Mouse (Mus musculus) hindbrain, embryonic 14.5 days (tissue): ENCODE data around the gene Ints6. TPM values are rescaled to one million over a fixed set of nuclear protein-coding genes. Genes with fewer than 3 reads are reported as not detected.

Experiments used
- ATAC-seq: fragments of 200-750 bp; cut with Nextera tagmentation; 2 replicates; pipeline ENCODE4 v1.8.0; 2017; ENCODE audit warnings: moderate number of reproducible peaks, mild to moderate bottlenecking, moderate TSS enrichment, moderate library complexity; ENCODE audit not compliant: low FRiP score
- DNase-seq: peaks from one replicate; pipeline ENCODE4 v3.0.0-alpha.2; 2015; ENCODE audit warnings: low spot score
- H3K27ac ChIP-seq: fragments of 300-500 bp; sonication (generic); 2 replicates; pipeline ENCODE4 v1.5.1; 2014; ENCODE audit warnings: mild to moderate bottlenecking, moderate library complexity
- H3K27me3 ChIP-seq: fragments of 300-500 bp; sonication (generic); 2 replicates; pipeline ENCODE4 v1.6.1; 2014; ENCODE audit warnings: mild to moderate bottlenecking, low read length, mixed read lengths; ENCODE audit not compliant: control insufficient read depth, insufficient read depth
- H3K36me3 ChIP-seq: fragments of 300-500 bp; sonication (generic); replicated peaks from 2 replicates; pipeline ENCODE4 v1.6.1; 2014; ENCODE audit not compliant: control insufficient read depth, insufficient read depth
- H3K4me1 ChIP-seq: fragments of 300-500 bp; sonication (generic); replicated peaks from 2 replicates; pipeline ENCODE4 v1.6.1; 2014; ENCODE audit warnings: antibody characterized with exemption, low read length, mixed read lengths; ENCODE audit not compliant: control insufficient read depth, insufficient read depth
- H3K4me2 ChIP-seq: fragments of 300-500 bp; sonication (generic); replicated peaks from 2 replicates; pipeline ENCODE4 v1.6.1; 2014; ENCODE audit warnings: mild to moderate bottlenecking, moderate library complexity
- H3K4me3 ChIP-seq: fragments of 300-500 bp; sonication (generic); replicated peaks from 2 replicates; pipeline ENCODE4 v1.5.1; 2014; ENCODE audit warnings: mild to moderate bottlenecking, low read length
- H3K9ac ChIP-seq: fragments of 300-500 bp; sonication (generic); 2 replicates; pipeline ENCODE4 v1.6.1; 2014
- H3K9me3 ChIP-seq: fragments of 300-500 bp; sonication (generic); 2 replicates; pipeline ENCODE4 v1.6.1; 2016; ENCODE audit warnings: low read length; ENCODE audit not compliant: control insufficient read depth
- WGBS: fragments of 180-500 bp; shearing (Covaris S2); extraction: QIAGEN DNeasy Blood & Tissue Kit; methylation state at CpG from one replicate; pipeline ENCODE4 v1.1.7; 2014; 5-methylcytosine and 5-hydroxymethylcytosine counted together
- polyA plus RNA-seq: library from polyadenylated mRNA; unstranded; fragments of >200 nt; fragmentation: Nextera tagmentation; extraction: Ambion mirVana; gene quantifications from 2 replicates; pipeline ENCODE4 v1.2.1, GENCODE M21; 2014

Ints6 gene
- polyA plus RNA-seq, 1 experiment from 2014 or later, result 21.8 TPM

DNA sequence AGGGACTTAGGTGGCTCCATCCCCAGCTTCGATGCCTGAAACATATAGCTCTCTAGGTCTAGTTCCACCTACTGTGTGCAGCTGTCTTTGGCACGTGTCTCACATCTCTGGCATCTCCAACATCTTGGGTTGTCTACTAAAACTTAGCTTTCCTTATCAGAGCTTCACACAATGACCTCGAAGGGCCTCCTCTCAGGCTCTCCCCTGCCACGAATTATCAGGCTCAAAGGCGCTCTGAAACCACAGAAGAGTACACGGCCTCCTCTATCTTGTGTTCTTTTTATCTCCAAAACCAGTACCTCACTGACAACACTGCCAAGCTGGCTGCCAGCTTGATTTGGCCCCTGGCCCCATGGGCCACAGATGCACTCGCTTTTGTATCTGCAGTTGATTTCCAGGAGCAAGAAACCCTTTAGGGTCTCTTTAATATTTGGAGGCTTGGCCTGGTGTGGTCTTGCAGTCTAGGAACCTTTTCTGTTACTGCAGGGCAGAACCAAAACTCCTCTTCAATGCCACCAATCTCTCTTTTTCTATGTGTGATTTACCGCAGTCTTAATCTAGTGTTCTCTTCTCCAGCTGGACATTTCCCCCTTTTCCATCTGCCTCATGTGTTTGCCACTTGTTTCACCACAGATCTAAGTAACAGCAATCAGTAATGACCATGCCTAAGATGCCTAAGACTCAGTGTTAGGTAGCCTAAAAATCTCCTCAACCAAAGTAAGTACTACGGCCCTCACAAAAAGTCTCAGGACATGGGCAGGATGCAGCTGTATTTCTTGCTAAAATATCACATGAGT lies 19.7 kb upstream of the Ints6 start:
- WGBS, result 90% methylated on average over 9 of the region's 9 CpGs
- no peak for DNase-seq
- ATAC-seq, result no peak

GRCm38 (mm10) chr14:62778095-62778494 lies 17.1 kb upstream of the Ints6 start:
- ATAC-seq (no peak), DNase-seq (no peak)
- Histone ChIP-seq H3K9ac (no peak overlapping the region), H3K4me2 (no peak overlapping the region), H3K27me3 (no peaks in the 10 kb centered on the region), H3K4me3 (no peak overlapping the region), H3K4me1 (no peaks in the 10 kb centered on the region), H3K36me3 (no peaks in the 10 kb centered on the region), H3K27ac (no peak overlapping the region), H3K9me3 (no peaks in the 10 kb centered on the region)
- WGBS, result 94% methylated on average over 9 of the region's 9 CpGs

More for the DNA sequence above, 19.7 kb upstream of the Ints6 start:
- Histone ChIP-seq H3K9ac (no peak overlapping the region), H3K4me3 (no peak overlapping the region), H3K9me3 (no peaks in the 10 kb centered on the region), H3K27ac (no peak overlapping the region), H3K36me3 (no peaks in the 10 kb centered on the region), H3K27me3 (no peaks in the 10 kb centered on the region), H3K4me2 (no peak overlapping the region), H3K4me1 (no peaks in the 10 kb centered on the region)

GRCm38 (mm10) chr14:62775034-62775433 lies 14.1 kb upstream of the Ints6 start:
- DNase-seq (no peak), ATAC-seq (no peak)
- Histone ChIP-seq H3K4me2 (no peak overlapping the region), H3K9ac (no peak overlapping the region), H3K4me1 (no peaks in the 10 kb centered on the region), H3K4me3 (no peak overlapping the region), H3K27me3 (no peaks in the 10 kb centered on the region), H3K9me3 (no peaks in the 10 kb centered on the region), H3K36me3 (no peaks in the 10 kb centered on the region), H3K27ac (no peak overlapping the region)
- 88% methylated on average over 3 of the region's 3 CpGs for WGBS

GRCm38 (mm10) chr14:62774246-62774645 lies 13.3 kb upstream of the Ints6 start:
- H3K4me1 ChIP-seq, result no peaks in the 10 kb centered on the region
- H3K9me3 ChIP-seq, result no peaks in the 10 kb centered on the region
- DNase-seq (no peak), ATAC-seq (no peak)
- WGBS, result 94% methylated on average over 3 of the region's 3 CpGs
- H3K36me3 ChIP-seq, result no peaks in the 10 kb centered on the region
- no peaks in the 10 kb centered on the region for H3K27me3 ChIP-seq
- H3K4me2 ChIP-seq, result no peak overlapping the region
- no peak overlapping the region for H3K27ac ChIP-seq
- no peak overlapping the region for H3K4me3 ChIP-seq
- H3K9ac ChIP-seq, result no peak overlapping the region

DNA sequence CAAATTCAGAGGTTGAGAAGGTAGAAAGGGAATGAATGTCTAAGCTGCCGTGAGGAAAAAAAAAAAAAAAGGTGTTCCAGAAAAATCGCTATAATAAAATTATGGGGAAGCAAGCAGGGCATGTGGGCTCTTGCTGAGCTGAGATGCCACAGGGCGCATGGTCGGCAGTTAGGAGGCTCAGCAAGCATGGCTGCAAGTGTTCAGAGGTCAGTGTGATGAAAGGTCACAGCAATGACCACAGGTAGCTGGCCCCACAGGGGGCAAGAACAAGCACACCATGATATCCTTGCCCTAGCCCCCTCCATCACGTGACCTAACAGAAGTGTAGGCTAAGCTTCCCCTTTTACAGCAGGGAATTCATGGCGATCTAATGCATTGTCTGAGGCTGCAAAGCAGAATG lies 12.8 kb upstream of the Ints6 start:
- DNase-seq (no peak), ATAC-seq (no peak)
- Histone ChIP-seq H3K4me1 (no peaks in the 10 kb centered on the region), H3K4me3 (no peak overlapping the region), H3K27ac (no peak overlapping the region), H3K27me3 (no peaks in the 10 kb centered on the region), H3K36me3 (no peaks in the 10 kb centered on the region), H3K9me3 (no peaks in the 10 kb centered on the region), H3K9ac (no peak overlapping the region), H3K4me2 (no peak overlapping the region)
- 80% methylated on average over 6 of the region's 6 CpGs for WGBS

GRCm38 (mm10) chr14:62765398-62765797 lies 4.4 kb upstream of the Ints6 start:
- H3K4me1 ChIP-seq, result 0 out of 2 replicates have a peak, but pooled peaks cover 8% of the 10 kb centered on the region
- H3K27ac ChIP-seq, result no peak overlapping the region
- 86% methylated on average over 2 of the region's 2 CpGs for WGBS
- DNase-seq (no peak), ATAC-seq (no peak)
- H3K9me3 ChIP-seq, result no peaks in the 10 kb centered on the region
- H3K27me3 ChIP-seq, result no peaks in the 10 kb centered on the region
- no peak overlapping the region for H3K4me3 ChIP-seq
- H3K4me2 ChIP-seq, result no peak overlapping the region
- no peak overlapping the region for H3K9ac ChIP-seq
- no peaks in the 10 kb centered on the region for H3K36me3 ChIP-seq

- peaks cover 10% of the 10 kb centered on the region for H3K4me1 ChIP-seq
- no peaks in the 10 kb centered on the region for H3K27me3 ChIP-seq
- ATAC-seq (no peak), DNase-seq (no peak)
- no peaks in the 10 kb centered on the region for H3K36me3 ChIP-seq
- H3K9me3 ChIP-seq, result no peaks in the 10 kb centered on the region
- no peak overlapping the region for H3K4me2 ChIP-seq
- no peak overlapping the region for H3K4me3 ChIP-seq
- H3K9ac ChIP-seq, result no peak overlapping the region
- whole genome bisulfite sequencing, result 80% methylated on average over 5 of the region's 5 CpGs
- no peak overlapping the region for H3K27ac ChIP-seq
These were observed 3.4 kb upstream of the Ints6 start for GRCm38 (mm10) chr14:62764371-62764770.

GRCm38 (mm10) chr14:62761943-62762342 lies 974 bp upstream of the Ints6 start:
- whole genome bisulfite sequencing, result 5% methylated on average over 11 of the region's 11 CpGs

DNA sequence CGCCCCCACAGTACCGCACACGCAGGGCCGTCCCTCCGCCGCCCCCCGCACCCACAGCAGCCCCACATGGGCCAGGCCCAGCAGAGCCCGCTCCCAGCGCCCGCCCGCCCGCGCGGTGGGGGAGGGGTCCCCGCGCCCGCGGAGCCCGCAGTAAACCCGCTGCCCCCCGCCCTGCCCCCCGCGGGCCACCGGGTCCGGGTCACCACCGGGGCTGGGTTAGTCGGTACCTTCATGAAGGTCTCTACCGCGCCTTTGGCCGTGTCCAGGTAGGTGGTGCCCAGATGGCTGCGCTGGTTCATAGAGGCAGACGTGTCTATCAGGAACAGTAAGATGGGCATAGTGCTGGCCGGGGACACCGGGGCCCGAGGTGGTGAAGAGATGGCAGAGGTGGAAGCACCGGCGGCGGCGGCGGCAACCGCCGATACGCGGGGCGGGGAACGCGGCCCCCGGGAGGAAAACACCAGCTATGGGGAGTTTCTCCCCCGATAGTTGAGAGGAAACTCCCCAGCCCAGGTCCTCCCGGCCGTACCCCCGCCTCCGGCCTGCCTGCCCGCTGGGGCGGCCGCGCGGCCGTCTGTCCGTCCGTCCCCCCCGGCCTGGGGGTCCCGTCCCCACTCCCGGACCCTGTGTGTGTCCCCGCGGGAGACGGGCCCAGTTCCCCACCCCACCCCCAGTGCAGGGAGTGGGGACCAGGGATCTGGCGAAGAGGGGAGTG lies 491 bp downstream of the Ints6 start:
- Histone ChIP-seq H3K27ac (peak overlapping the region; percentile 99), H3K4me2 (peak overlapping the region; percentile 88), H3K9ac (peak overlapping the region; percentile 98), H3K9me3 (no peaks in the 10 kb centered on the region), H3K27me3 (no peaks in the 10 kb centered on the region), H3K4me1 (peaks cover 21% of the 10 kb centered on the region), H3K36me3 (peaks cover 9% of the 10 kb centered on the region), H3K4me3 (peak overlapping the region; percentile 97)
- peak; percentile 35 for DNase-seq
- ATAC-seq, result peak; percentile 50
- under 1% methylated on average over 58 of the region's 68 CpGs for WGBS

More at GRCm38 (mm10) chr14:62761943-62762342, 974 bp upstream of the Ints6 start:
- H3K9ac ChIP-seq, result peak overlapping the region; percentile 84
- peak overlapping the region; percentile 96 for H3K27ac ChIP-seq
- H3K4me2 ChIP-seq, result peak overlapping the region; percentile 64
- no peaks in the 10 kb centered on the region for H3K27me3 ChIP-seq
- no peak for ATAC-seq
- peaks cover 9% of the 10 kb centered on the region for H3K36me3 ChIP-seq
- H3K9me3 ChIP-seq, result no peaks in the 10 kb centered on the region
- H3K4me1 ChIP-seq, result peaks cover 21% of the 10 kb centered on the region
- peak overlapping the region; percentile 68 for H3K4me3 ChIP-seq
- DNase-seq, result peak; percentile 55
